Mouse (Mus musculus) small intestine, adult 2 months (tissue): Measurements from ENCODE around the gene Rpl32. TPM values are rescaled to one million over a fixed set of nuclear protein-coding genes. Genes with fewer than 3 reads are reported as not detected.
A peak's percentile ranks its signal among the peaks of the same experiment; 100 is the strongest.

Experiments used
- H3K27ac ChIP-seq: fragments of 200-500 bp; 2 replicates; pipeline ENCODE4 v1.5.1; 2012; ENCODE audit warnings: low read depth, low read length, control low read depth, inconsistent platforms; ENCODE audit not compliant: insufficient read depth
- H3K27me3 ChIP-seq: fragments of 200-500 bp; 2 replicates; pipeline ENCODE4 v1.6.1; 2012; ENCODE audit warnings: mild to moderate bottlenecking, moderate library complexity, low read length, inconsistent platforms; ENCODE audit not compliant: control insufficient read depth, insufficient read depth
- H3K36me3 ChIP-seq: fragments of 200-500 bp; 2 replicates; pipeline ENCODE4 v1.6.1; 2012; ENCODE audit warnings: mild to moderate bottlenecking, low read length, control low read depth, inconsistent platforms; ENCODE audit not compliant: control insufficient read depth, insufficient read depth
- H3K4me1 ChIP-seq: fragments of 200-500 bp; 2 replicates; pipeline ENCODE4 v1.6.1; 2012; ENCODE audit warnings: low read length, inconsistent platforms, mixed read lengths; ENCODE audit not compliant: control insufficient read depth, insufficient read depth, insufficient read length
- H3K4me3 ChIP-seq: fragments of 200-500 bp; 2 replicates; pipeline ENCODE4 v1.5.1; 2012; ENCODE audit warnings: low read depth, mild to moderate bottlenecking, control low read depth, inconsistent platforms, low read length, moderate library complexity
- CTCF ChIP-seq: fragments of 200-500 bp; IDR thresholded peaks from 2 replicates; pipeline ENCODE4 v1.5.1; 2012; ENCODE audit warnings: low read depth, mild to moderate bottlenecking, control low read depth, inconsistent platforms, low read length, moderate library complexity, mixed read lengths; ENCODE audit not compliant: insufficient replicate concordance, insufficient read length; ENCODE audit errors: extremely low read depth
- POLR2A ChIP-seq: fragments of 200-500 bp; IDR thresholded peaks from 2 replicates; pipeline ENCODE4 v1.6.1; 2012; ENCODE audit warnings: low read depth, mild to moderate bottlenecking, control low read depth, inconsistent platforms, low read length, moderate library complexity
- WGBS: fragments of 180-500 bp; shearing (Covaris S2); methylation state at CpG from one replicate; pipeline ENCODE4 v1.1.7; 2018; 5-methylcytosine and 5-hydroxymethylcytosine counted together
- polyA plus RNA-seq: library from polyadenylated mRNA; depleted of rRNA; stranded (reverse); fragments of >200 nt; gene quantifications from 2 replicates; pipeline ENCODE4 v1.2.3, GENCODE M21; 2012

Rpl32 gene
- polyA plus RNA-seq, 1 experiment = 364 TPM

DNA sequence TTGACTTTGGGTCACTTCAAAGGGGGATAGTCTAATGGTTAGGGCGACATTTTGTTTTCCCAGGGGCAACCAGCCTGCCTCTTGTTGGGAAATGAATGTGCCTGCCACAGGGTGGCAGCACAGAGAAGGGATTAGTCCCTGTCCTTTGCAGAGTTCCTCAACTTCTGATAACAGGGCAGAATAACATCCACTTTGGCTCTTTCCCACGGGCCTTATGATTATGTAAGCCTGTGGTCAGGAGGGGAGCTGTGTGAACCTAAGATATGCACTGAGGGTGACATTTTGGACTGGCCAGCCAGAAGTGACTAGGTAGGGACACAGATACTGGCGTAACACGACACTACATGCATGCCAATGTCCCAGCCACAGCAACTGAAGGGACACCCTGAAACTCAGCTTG is 5.6 kb upstream of the Rpl32 start:
- TF ChIP-seq POLR2A (no peak), CTCF (peak; percentile 62; the same call in 1 of the 2 replicates)
- Histone ChIP-seq H3K27ac (no peak overlapping the region), H3K4me1 (no peaks in the 10 kb centered on the region), H3K4me3 (no peak overlapping the region), H3K36me3 (no peaks in the 10 kb centered on the region), H3K27me3 (no peaks in the 10 kb centered on the region)
- WGBS = 38% methylated on average over 4 of the region's 4 CpGs

DNA sequence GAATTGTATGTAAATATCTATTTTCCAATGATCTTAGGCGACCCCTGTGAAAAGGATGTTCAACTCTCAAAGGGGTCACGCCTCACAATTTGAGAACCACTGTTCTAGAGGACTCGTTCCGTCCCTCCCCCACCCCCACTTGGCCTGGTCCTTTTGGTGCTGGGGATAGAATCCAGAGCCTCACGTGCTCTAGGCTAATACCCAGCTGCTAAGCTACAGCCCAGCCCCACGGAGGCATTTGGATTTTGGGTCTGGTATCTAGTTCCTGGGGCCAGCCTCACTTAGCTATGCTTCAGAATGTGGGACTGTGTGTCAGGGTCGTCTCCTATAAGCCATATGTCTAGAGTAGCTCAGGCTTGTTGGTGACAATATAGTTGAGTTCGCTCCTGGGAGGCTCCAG is 3.1 kb upstream of the Rpl32 start:
- no peaks in the 10 kb centered on the region for H3K27me3 ChIP-seq
- no peak for TF ChIP-seq CTCF
- no peak for TF ChIP-seq POLR2A
- peaks cover 8% of the 10 kb centered on the region; the same call in 1 of the 2 replicates for H3K4me1 ChIP-seq
- H3K27ac ChIP-seq = no peak overlapping the region
- peaks cover 8% of the 10 kb centered on the region for H3K36me3 ChIP-seq
- H3K4me3 ChIP-seq = no peak overlapping the region
- 77% methylated on average over 8 of the region's 8 CpGs for whole genome bisulfite sequencing

DNA sequence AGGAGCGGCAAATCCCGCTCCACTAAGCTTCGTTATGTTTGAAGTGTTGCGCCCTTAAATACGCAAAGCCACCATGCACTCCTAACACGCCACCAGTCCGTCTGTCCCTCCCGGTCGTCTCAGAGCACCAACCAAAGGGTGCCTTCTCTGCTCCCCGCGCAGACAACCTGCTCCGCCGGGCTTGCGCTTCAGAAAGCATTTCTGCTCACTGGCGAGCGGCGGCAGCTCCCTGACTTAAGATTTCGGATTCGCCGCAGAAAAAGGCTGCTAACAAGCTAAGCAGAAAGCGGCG is 405 bp downstream of the Rpl32 start:
- 0% methylated on average over 22 of the region's 22 CpGs for WGBS

DNA sequence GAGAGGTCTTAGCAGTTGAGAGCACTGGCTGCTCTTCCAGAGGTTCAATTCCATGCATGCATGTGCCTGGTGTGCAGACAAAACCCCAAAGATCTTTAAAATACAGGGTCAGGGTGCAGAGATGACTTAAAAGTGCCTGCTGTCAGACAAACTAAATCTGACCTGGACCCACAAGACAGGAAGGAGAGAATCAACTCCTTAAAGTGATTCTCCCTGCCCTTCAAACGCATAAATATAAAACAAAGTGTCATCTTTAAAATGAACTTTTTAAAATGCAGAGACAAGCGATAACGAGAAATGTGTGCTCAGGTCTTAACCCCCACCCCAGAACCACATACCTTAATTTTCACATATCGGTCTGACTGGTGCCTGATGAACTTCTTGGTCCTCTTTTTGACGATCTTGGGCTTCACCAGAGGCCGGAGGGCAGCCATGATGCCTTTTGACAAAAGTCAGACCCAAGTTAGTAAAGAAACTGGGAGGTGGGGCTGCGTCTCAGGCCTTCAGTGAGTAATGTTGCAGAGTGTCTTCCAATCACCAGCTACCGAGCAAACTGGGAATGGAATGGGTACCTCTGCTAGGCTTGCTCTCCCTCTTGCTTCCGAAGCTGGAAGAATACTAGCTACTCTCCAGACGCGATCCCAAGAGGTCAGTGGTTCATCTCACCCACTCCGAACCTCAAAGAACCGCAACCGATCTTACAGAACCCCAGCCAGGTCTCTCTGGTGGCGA is 917 bp downstream of the Rpl32 start:
- peak overlapping the region; percentile 81 for H3K4me3 ChIP-seq
- peak overlapping the region; percentile 18; the same call in 1 of the 2 replicates for H3K27ac ChIP-seq
- no peaks in the 10 kb centered on the region for H3K27me3 ChIP-seq
- peaks cover 29% of the 10 kb centered on the region for H3K36me3 ChIP-seq
- WGBS = 2% methylated on average over 15 of the region's 15 CpGs
- TF ChIP-seq CTCF (no peak), POLR2A (no peak)
- H3K4me1 ChIP-seq = peaks cover 9% of the 10 kb centered on the region; the same call in 1 of the 2 replicates

More for the DNA sequence above, 405 bp downstream of the Rpl32 start:
- Histone ChIP-seq H3K27ac (peak overlapping the region; percentile 18), H3K36me3 (peaks cover 29% of the 10 kb centered on the region), H3K4me3 (peak overlapping the region; percentile 81), H3K27me3 (no peaks in the 10 kb centered on the region), H3K4me1 (peaks cover 9% of the 10 kb centered on the region; the same call in 1 of the 2 replicates)
- TF ChIP-seq CTCF = no peak
- TF ChIP-seq POLR2A = no peak

DNA sequence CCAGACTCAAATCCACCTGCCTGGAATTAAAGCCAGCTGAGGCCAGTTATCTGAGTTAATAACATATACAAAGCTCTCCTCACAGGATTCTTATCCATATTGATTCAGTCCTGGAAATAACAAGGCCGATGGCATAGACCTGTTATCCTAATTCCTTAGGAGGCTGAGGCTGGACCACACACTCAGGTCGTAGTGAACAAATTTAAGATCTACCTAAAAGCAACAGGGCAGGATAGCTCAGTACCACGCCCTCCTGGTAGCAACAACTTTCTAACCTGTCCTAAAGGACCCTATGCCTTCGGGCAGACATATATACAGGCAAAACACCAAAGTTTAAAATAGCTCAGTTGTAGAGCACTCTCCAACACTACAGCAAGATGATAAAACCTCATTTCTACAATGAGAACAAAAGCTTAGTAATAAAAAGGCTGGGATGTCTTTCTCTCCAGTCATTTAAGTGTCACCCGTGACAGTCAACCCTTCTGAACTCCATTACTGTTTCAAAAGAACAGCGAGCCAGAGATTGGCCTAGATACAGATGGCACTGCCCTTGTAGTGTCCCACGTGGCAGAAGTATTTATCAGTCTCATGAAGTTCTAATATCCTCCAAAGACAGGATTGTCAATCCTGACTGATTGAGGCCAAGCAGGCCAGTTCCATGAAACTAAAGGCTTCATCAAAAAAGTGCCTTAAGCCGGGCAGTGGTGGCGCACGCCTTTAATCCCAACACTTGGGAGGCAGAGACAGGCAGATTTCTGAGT is 3.9 kb downstream of the Rpl32 start:
- H3K27me3 ChIP-seq = no peaks in the 10 kb centered on the region
- WGBS = 63% methylated on average over 10 of the region's 10 CpGs
- H3K36me3 ChIP-seq = peaks cover 32% of the 10 kb centered on the region
- H3K27ac ChIP-seq = no peak overlapping the region
- TF ChIP-seq POLR2A = no peak
- TF ChIP-seq CTCF = no peak
- H3K4me1 ChIP-seq = peaks cover 9% of the 10 kb centered on the region; the same call in 1 of the 2 replicates
- no peak overlapping the region for H3K4me3 ChIP-seq

DNA sequence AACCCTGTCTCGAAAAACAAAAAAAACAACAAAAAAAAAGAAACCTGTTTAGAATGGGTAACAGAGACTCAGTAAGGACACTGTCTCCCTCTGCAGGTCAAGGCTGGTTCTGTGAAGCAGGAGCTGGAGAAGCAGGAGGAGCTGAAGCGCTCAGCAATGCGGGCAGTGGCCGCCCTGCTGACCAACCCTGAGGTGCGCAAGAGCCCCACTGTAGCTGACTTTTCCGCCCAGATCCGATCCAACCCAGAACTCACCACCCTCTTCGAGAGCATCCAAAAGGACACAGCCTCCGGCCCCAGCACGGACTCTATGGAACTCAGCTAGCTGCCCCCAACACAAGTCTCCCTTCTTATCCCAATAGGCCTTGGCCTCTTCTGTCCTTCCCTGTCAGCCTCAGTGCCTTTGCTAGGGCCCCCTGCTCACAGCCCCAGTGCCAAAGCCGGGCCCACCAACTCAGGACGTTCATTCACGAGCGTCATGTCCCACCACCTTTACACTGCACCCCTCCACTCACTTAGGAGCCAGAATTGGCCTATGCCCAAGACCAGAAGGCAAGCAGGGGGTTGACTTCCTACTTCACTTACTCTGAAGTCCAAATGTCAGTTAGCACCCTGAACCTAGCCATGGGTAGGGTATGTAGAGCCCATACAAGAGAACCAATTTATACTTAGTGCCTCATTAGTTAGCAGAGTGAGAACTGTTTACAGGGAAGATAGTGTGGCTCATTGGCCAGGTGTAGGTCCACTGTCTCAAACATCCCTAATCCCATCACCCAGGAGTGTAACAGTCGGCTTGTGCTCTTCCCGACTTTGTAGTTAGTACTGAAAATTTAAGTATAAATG is 4.8 kb downstream of the Rpl32 start:
- WGBS = 41% methylated on average over 16 of the region's 16 CpGs
- Histone ChIP-seq H3K36me3 (peaks cover 34% of the 10 kb centered on the region), H3K4me1 (peaks cover 9% of the 10 kb centered on the region; the same call in 1 of the 2 replicates), H3K27ac (no peak overlapping the region), H3K27me3 (no peaks in the 10 kb centered on the region), H3K4me3 (no peak overlapping the region)
- peak; percentile 45; the same call in 1 of the 2 replicates for TF ChIP-seq CTCF
- no peak for TF ChIP-seq POLR2A
